Mouse (Mus musculus): ENCODE data around the gene Gm49405.

GRCm38 (mm10) chr19:4004331-4004730 is 3.9 kb downstream of the Gm49405 start:
- TF ChIP-seq CTCF (IDR thresholded peaks at IDR 0.05) (no peak), EP300 (IDR thresholded peaks at IDR 0.05) (no peak)
